Mouse (Mus musculus) bone marrow, adult 2 months (tissue): Measurements from ENCODE around the gene Coa5.

ENCODE experiments used
- CTCF ChIP-seq: fragments of 200-500 bp; IDR thresholded peaks from 2 replicates; pipeline ENCODE4 v1.5.1; 2011; ENCODE audit warnings: low read length, control low read depth; ENCODE audit not compliant: control insufficient read depth, insufficient read depth
- POLR2A ChIP-seq: fragments of 200-500 bp; IDR thresholded peaks from 2 replicates; pipeline ENCODE4 v1.6.1; 2011; ENCODE audit warnings: low read depth, mild to moderate bottlenecking, control low read depth, low read length, borderline replicate concordance; ENCODE audit not compliant: control insufficient read depth

- TF ChIP-seq CTCF (no peak), POLR2A (no peak)
Observed at GRCm38 (mm10) chr1:37407228-37407627, 22.7 kb downstream of the Coa5 start.
